Mouse (Mus musculus) heart, embryonic 12.5 days (tissue): ENCODE data around the gene Smarca2. TPM values are rescaled to one million over a fixed set of nuclear protein-coding genes. Genes with fewer than 3 reads are reported as not detected.

Experiments used
- ATAC-seq: fragments of 200-750 bp; cut with Nextera tagmentation; 2 replicates; pipeline ENCODE4 v1.8.0; 2017; ENCODE audit warnings: moderate TSS enrichment, moderate library complexity; ENCODE audit not compliant: insufficient number of reproducible peaks, low FRiP score
- H3K27ac ChIP-seq: fragments of 300-500 bp; sonication (generic); 2 replicates; pipeline ENCODE4 v1.5.1; 2016; ENCODE audit warnings: mild to moderate bottlenecking, moderate library complexity; ENCODE audit not compliant: poor library complexity, severe bottlenecking
- H3K27me3 ChIP-seq: fragments of 300-500 bp; sonication (generic); replicated peaks from 2 replicates; pipeline ENCODE4 v1.6.1; 2016; ENCODE audit warnings: mild to moderate bottlenecking, moderate library complexity
- H3K36me3 ChIP-seq: fragments of 300-500 bp; sonication (generic); 2 replicates; pipeline ENCODE4 v1.6.1; 2016; ENCODE audit warnings: mild to moderate bottlenecking, moderate library complexity
- H3K4me1 ChIP-seq: fragments of 300-500 bp; sonication (generic); replicated peaks from 2 replicates; pipeline ENCODE4 v1.6.1; 2016; ENCODE audit warnings: mild to moderate bottlenecking
- H3K4me2 ChIP-seq: fragments of 300-500 bp; sonication (generic); 2 replicates; pipeline ENCODE4 v1.6.1; 2016; ENCODE audit warnings: mild to moderate bottlenecking, moderate library complexity
- H3K4me3 ChIP-seq: fragments of 300-500 bp; sonication (generic); 2 replicates; pipeline ENCODE4 v1.5.1; 2016; ENCODE audit warnings: mild to moderate bottlenecking
- H3K9ac ChIP-seq: fragments of 300-500 bp; sonication (generic); 2 replicates; pipeline ENCODE4 v1.6.1; 2016; ENCODE audit warnings: mild to moderate bottlenecking, moderate library complexity
- H3K9me3 ChIP-seq: fragments of 300-500 bp; sonication (generic); replicated peaks from 2 replicates; pipeline ENCODE4 v1.6.1; 2016; ENCODE audit warnings: mild to moderate bottlenecking, moderate library complexity
- WGBS: fragments of 180-500 bp; shearing (Covaris S2); methylation state at CpG from one replicate; pipeline ENCODE4 v1.1.7; 2016; 5-methylcytosine and 5-hydroxymethylcytosine counted together
- polyA plus RNA-seq: library from polyadenylated mRNA; unstranded; fragments of >200 nt; fragmentation: Nextera tagmentation; extraction: Ambion mirVana; gene quantifications from 2 replicates; pipeline ENCODE4 v1.2.1, GENCODE M21; 2016

The Smarca2 gene
- polyA plus RNA-seq, 1 experiment from 2014 or later = 31.0 TPM

DNA sequence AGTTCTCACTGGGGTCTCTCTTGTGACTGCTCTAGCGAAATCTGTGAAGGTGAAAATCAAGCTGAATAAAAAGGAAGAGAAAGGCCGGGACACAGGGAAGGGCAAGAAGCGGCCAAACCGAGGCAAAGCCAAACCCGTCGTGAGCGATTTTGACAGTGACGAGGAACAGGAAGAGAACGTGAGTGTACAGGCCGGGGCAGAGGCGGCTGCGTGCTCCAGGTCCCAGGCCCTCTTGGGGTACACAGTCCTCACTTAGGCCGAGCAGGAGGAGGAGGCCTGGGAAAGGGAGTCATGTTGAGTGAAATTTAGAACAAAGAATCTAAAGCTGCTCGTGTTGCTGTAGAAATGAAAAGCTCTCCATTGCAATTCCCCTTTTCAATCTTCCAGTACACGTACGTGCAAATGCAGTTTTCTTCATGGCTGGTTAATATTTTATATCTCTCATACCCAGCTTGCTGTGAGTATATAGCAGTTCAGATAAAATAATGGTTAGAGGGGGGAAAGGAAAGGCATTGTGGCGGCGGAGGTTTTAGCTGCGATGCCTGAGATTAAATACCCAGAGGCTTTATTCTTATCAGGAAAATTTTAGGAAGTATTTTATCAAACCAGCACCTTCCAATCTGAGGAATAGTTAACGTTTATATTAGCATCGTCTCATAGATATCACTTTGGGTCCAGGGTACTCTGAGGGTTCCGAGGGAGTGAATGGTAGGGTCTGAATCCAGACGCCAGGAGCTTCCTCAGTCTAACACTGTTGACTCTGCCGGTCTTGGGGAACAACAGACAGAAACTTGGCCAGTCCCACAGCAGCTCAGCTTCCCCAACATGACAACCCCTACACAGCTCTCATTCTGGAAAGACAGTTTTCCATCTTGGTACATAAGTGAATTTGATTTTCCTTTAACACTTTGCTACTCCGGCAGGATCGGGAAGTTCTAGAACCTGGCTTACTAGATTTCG lies 171.5 kb downstream of the Smarca2 start:
- Histone ChIP-seq H3K36me3 (peaks cover 59% of the 10 kb centered on the region), H3K27ac (no peak overlapping the region), H3K9me3 (no peaks in the 10 kb centered on the region; the same call in 1 of the 2 replicates), H3K4me3 (no peak overlapping the region), H3K4me1 (peaks cover 6% of the 10 kb centered on the region; the same call in 1 of the 2 replicates), H3K27me3 (no peaks in the 10 kb centered on the region), H3K4me2 (no peak overlapping the region), H3K9ac (no peak overlapping the region)
- 56% methylated on average over 27 of the region's 27 CpGs for WGBS
- no peak for ATAC-seq

DNA sequence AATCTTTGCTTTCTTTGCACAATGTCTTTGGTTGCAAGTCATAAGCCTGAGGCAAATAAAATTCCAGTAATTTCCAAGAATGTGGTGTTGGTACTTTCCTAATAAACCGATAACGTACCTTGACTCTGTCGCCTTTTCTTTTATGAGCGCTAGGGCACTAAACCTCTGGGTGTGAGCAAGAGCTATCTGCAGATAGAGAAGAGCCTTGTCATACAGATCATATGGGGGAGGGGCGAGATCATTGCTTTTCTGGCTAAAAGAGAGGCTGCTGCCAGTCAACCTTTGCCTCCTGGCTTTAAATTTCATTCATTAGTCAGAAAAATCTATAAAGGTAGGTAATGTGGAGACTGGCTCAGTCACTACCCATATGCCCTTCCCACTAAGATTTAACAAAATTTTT lies 173.3 kb downstream of the Smarca2 start:
- Histone ChIP-seq H3K4me1 (peaks cover 6% of the 10 kb centered on the region; the same call in 1 of the 2 replicates), H3K4me2 (no peak overlapping the region), H3K4me3 (no peak overlapping the region), H3K36me3 (peaks cover 43% of the 10 kb centered on the region), H3K9me3 (no peaks in the 10 kb centered on the region; the same call in 1 of the 2 replicates), H3K27me3 (no peaks in the 10 kb centered on the region), H3K27ac (no peak overlapping the region), H3K9ac (no peak overlapping the region)
- ATAC-seq = no peak
- 82% methylated on average over 5 of the region's 5 CpGs for WGBS

DNA sequence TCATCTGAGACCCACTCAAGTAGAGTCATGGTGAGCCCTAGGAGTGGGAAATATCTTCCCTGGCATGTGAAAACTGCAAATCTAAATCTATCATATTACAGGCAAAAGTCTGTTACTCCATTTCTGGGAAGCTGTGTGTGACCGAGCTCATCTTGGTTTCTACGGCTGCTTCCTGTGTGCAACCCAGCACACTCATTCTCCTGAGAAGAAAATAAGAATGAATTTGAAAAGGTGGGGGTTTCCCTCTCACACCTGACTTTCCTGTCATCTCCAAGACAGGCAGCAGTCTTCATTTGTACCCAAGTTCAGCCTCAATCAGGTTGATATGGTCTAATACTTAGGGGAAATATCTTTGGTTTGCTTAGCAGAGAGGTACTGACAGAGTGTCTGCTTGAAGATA lies 176.4 kb downstream of the Smarca2 start:
- no peak for ATAC-seq
- WGBS = 89% methylated on average over 2 of the region's 2 CpGs
- no peak overlapping the region for H3K4me2 ChIP-seq

DNA sequence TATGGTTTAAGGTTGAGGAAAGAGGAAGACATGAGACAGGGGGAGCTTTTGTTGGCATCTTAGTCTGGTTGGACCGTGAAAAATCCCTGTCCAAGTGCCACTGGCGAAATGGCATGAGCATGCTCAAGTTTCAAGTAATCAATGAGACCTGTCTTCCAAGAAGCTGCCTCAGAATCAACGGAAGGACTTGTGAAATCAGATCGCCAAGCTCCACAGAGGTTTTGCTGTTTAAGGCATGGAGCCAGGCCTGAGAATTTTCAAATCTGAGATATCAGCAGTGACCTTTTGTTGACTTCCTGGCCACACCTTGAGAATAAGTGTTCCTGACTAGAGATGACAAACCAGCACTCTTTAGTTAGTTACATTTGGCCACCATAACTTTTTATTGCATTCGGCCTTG lies 183.6 kb downstream of the Smarca2 start:
- H3K4me1 ChIP-seq = no peaks in the 10 kb centered on the region
- H3K36me3 ChIP-seq = no peaks in the 10 kb centered on the region
- WGBS = 77% methylated on average over 5 of the region's 5 CpGs
- H3K4me3 ChIP-seq = no peak overlapping the region
- no peak overlapping the region for H3K27ac ChIP-seq
- no peaks in the 10 kb centered on the region for H3K9me3 ChIP-seq
- no peak for ATAC-seq
- H3K9ac ChIP-seq = no peak overlapping the region
- peaks cover 6% of the 10 kb centered on the region for H3K27me3 ChIP-seq
- H3K4me2 ChIP-seq = no peak overlapping the region

More for the DNA sequence above, 176.4 kb downstream of the Smarca2 start:
- Histone ChIP-seq H3K4me3 (no peak overlapping the region), H3K27ac (no peak overlapping the region), H3K4me1 (peaks cover under 1% of the 10 kb centered on the region; the same call in 1 of the 2 replicates), H3K27me3 (no peaks in the 10 kb centered on the region), H3K36me3 (peaks cover 28% of the 10 kb centered on the region), H3K9me3 (no peaks in the 10 kb centered on the region; the same call in 1 of the 2 replicates), H3K9ac (no peak overlapping the region)

DNA sequence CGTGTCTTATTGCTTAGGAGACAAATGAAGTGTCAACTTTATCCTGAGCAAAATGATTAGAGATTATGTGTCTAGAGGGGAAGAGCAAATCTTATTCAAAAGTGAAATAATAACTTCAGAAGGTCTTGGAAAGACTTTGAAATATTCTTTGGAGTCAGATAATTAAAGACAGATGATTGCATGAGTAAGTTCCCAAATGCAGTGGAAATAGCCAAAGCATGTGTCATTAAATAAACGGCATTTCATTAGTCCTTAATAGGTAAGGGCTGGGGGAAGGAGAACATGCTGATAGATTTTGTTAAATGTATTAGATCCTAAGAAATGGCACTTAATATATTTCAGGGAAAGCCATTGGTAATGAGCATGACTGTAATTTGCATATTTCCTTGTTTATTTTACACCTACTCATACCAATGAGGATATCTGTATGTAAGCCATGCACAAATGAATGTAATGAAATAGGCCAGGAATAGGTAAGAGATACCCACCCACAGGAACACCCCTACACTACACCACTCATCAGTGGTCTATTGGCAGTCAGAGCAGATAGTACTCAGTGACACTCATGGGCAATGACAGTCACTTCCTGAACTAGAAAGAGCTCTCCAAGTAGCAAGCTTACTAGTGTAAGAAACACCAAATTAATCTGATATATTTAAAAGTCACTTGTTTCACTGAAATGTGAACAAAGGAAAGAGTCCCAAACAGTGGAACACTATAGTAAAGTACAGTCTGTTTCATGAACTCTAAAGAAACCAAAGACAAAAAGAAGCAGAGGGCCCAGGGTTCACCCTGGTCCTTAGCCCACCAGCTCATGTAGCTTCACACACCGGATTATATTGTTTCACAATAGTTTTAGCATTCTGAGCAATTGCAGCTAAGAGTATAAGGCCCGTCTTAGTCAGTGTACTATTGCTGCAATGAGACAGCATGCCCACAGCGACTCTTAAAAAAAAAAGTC lies 185.8 kb downstream of the Smarca2 start:
- 81% methylated on average over 5 of the region's 5 CpGs for WGBS
- peaks cover 9% of the 10 kb centered on the region for H3K27me3 ChIP-seq
- ATAC-seq = no peak

DNA sequence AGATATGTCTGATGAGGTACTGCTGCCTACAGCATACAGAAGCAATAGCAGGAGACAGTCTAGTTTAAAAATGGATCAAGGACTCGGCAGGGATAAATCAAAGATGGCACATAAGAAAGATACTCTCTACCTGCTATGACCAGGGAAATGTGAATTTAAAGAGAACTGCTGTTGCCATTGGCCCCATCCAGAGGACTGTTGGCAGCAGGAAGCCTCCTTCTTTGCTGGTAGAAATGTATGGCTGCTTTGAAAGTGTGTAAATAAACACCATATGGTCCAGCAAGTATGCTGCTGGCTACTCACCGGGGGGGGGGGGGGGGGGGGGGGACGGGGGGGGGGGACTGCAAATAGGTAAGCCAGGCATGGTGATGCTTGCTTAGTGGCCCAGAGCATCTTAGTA lies 189.5 kb downstream of the Smarca2 start:
- ATAC-seq = no peak
- WGBS = 58% methylated on average over 2 of the region's 3 CpGs
- Histone ChIP-seq H3K4me3 (no peak overlapping the region), H3K36me3 (no peaks in the 10 kb centered on the region), H3K9me3 (no peaks in the 10 kb centered on the region), H3K27me3 (peaks cover 9% of the 10 kb centered on the region), H3K4me2 (no peak overlapping the region), H3K9ac (no peak overlapping the region), H3K4me1 (no peaks in the 10 kb centered on the region), H3K27ac (no peak overlapping the region)

More for the DNA sequence above, 185.8 kb downstream of the Smarca2 start:
- Histone ChIP-seq H3K9ac (no peak overlapping the region), H3K4me3 (no peak overlapping the region), H3K4me1 (no peaks in the 10 kb centered on the region), H3K27ac (no peak overlapping the region), H3K36me3 (no peaks in the 10 kb centered on the region), H3K9me3 (no peaks in the 10 kb centered on the region), H3K4me2 (no peak overlapping the region)

DNA sequence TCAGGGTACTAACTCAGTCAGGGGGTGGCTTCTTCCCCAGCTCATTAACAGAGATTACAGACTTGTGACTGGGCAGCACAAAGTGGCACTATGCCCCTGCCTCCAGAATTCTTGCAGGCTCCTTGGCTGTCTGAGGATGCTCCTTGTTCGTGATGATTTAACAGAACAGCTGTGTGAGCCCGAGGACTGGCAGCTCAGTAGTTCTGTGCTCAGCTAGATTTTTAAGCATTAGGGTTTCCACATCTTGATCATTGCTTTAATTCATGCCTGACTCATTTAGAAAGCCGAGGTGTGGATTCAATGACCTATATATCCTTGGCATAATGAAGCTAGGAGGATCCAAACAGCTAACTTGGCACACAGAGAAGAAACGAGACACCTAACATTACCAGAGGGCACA lies 191.2 kb downstream of the Smarca2 start:
- WGBS = 71% methylated on average over 4 of the region's 4 CpGs
- no peak for ATAC-seq
- H3K27me3 ChIP-seq = peaks cover 9% of the 10 kb centered on the region

DNA sequence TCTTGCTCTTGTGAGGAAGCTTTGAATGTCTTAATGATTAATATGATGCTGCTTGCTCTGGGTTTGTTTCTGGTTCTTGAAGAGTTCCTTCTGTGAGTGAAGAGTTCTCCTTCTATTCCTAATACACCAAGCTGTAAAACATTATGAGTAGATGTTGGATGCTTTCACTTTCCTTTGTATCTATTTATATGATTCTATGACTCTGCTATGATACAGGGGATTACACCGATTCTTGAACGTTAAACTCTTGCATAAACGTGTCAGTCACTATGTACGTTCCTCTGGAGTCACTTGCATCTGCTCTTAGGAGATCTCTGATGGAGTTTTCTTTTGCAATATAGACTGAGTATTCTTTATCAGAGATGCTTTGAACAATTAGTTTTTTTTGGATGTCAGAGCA lies 199.6 kb downstream of the Smarca2 start:
- 75% methylated on average over 4 of the region's 4 CpGs for WGBS
- ATAC-seq = no peak
- Histone ChIP-seq H3K27ac (no peak overlapping the region), H3K9ac (no peak overlapping the region), H3K4me3 (no peak overlapping the region), H3K9me3 (no peaks in the 10 kb centered on the region), H3K27me3 (no peaks in the 10 kb centered on the region; the same call in 1 of the 2 replicates), H3K4me1 (no peaks in the 10 kb centered on the region), H3K36me3 (no peaks in the 10 kb centered on the region), H3K4me2 (no peak overlapping the region)

More for the DNA sequence above, 191.2 kb downstream of the Smarca2 start:
- no peaks in the 10 kb centered on the region for H3K9me3 ChIP-seq
- no peaks in the 10 kb centered on the region for H3K36me3 ChIP-seq
- H3K4me1 ChIP-seq = no peaks in the 10 kb centered on the region
- H3K9ac ChIP-seq = no peak overlapping the region
- H3K27ac ChIP-seq = no peak overlapping the region
- H3K4me2 ChIP-seq = no peak overlapping the region
- H3K4me3 ChIP-seq = no peak overlapping the region

DNA sequence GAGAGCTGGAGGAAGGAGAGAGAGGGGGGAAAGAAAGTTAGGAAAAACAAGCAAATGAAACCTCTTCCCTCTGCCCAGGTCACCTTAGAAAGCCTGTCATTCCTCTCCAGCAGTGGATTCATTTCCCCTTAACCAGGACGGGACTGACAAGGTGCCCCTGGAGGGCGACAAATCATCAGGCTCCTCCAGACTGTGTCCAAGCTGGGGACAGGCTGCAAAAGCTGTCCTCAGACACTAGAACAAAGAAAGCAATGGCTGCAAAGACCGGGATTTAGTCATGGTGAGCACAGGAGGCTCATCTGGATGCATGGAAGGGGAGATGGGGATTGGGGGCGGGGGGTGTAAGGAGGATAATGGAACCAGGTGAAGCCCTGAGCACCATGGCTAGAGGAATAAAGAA lies 209.8 kb downstream of the Smarca2 start:
- Histone ChIP-seq H3K4me1 (no peaks in the 10 kb centered on the region), H3K4me2 (no peak overlapping the region), H3K36me3 (no peaks in the 10 kb centered on the region; the same call in 1 of the 2 replicates), H3K9ac (no peak overlapping the region), H3K27ac (no peak overlapping the region), H3K4me3 (no peak overlapping the region), H3K27me3 (no peaks in the 10 kb centered on the region), H3K9me3 (peaks cover 6% of the 10 kb centered on the region; the same call in 1 of the 2 replicates)
- ATAC-seq = no peak
- 40% methylated on average over 4 of the region's 4 CpGs for WGBS

DNA sequence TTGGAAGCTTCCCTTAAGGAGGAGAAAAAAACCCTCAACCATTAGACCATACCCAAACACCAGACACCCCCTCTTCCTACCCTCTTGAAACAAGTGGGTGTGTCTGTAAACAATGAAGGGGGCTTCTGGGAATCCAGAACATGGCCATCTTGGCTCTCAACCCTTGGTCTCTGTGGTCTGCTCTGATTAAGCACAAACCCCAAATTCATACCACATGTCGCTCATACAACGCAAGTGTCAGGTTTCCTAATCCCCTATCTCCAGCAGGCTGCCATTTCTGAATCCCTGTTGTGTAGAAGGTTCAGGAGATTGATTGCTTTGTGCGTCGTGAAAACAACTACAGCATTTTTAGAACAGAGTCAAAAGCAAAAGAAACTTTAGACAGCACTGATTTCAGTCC lies 213.1 kb downstream of the Smarca2 start:
- no peaks in the 10 kb centered on the region for H3K27me3 ChIP-seq
- ATAC-seq = no peak
- no peak overlapping the region for H3K4me3 ChIP-seq
- H3K27ac ChIP-seq = no peak overlapping the region
- no peak overlapping the region for H3K4me2 ChIP-seq
- no peaks in the 10 kb centered on the region for H3K9me3 ChIP-seq
- no peaks in the 10 kb centered on the region for H3K36me3 ChIP-seq
- 88% methylated on average over 4 of the region's 4 CpGs for WGBS
- H3K4me1 ChIP-seq = 0 out of 2 replicates have a peak, but pooled peaks cover 7% of the 10 kb centered on the region
- no peak overlapping the region for H3K9ac ChIP-seq
